Mouse (Mus musculus): Measurements from ENCODE around the gene Serpina3c.
"Not testable (repeated sequence)": the region's sequence is repeated elsewhere in the genome, so short reads cannot be mapped to it uniquely, and the experiment has no call there.

The Serpina3c gene

GRCm38 (mm10) chr12:104112333-104112732, 41.3 kb downstream of the Serpina3c start, which contains the start of gene Serpina3a:
Gene Serpina3a (plus strand): TSS chr12:104112724.
- not testable (repeated sequence) for DNase-seq (ENCODE audit: low spot score in 2 of 2)

GRCm38 (mm10) chr12:104108507-104108906, 45.2 kb downstream of the Serpina3c start:
- no peak for DNase-seq (ENCODE audit: low spot score in 2 of 2)

GRCm38 (mm10) chr12:104106919-104107318, 46.8 kb downstream of the Serpina3c start:
- no peak for DNase-seq (ENCODE audit: low spot score in 2 of 2)

- DNase-seq (ENCODE audit: low spot score in 2 of 2): no peak
These were observed 47.8 kb downstream of the Serpina3c start for GRCm38 (mm10) chr12:104105847-104106246.

- no peak for DNase-seq (ENCODE audit: low spot score in 2 of 2)
These were observed 52.9 kb downstream of the Serpina3c start, which contains the start of gene Serpina5 for GRCm38 (mm10) chr12:104100768-104101167. Gene Serpina5 (plus strand): TSS chr12:104101113.
